Comparison of ENCODE assay signal across 9 mouse cellular contexts in the genomic region with DNA sequence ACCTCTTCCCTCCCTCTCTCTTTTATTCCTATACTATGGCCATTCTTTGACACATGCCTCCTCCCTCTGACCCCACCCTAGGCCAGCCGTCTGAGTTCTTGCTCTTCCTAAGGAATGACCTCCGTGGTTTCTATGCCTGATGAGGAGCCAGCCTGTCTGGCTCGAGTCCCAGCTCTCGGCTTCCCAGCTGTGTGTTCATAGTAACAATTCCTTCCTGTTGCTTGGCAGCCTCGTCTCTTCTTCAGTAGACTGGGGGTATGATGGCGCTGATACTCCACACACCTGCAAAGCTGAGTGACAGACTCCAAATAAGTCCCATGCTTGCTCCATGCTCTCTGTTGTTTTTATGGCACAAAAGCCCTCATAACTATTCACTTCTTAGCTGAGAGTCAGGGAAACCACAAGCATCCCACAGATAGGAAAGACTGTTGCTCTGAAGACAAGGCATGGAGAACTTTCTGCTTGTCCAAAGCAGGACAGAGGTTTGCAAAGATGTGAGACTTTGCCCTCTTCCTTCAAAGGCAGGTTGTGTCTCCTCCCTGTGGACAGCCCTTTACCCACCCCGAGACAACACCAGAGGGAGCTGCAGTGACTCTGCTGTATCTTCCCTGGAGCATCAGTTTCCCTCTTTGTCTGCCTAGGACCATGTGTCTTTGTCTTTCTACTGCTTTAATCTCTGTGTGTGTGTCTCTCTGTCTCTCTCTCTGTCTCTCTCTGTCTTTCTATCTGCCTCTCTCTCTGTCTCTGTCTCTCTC. TPM values are rescaled to one million over a fixed set of nuclear protein-coding genes. Genes with fewer than 3 reads are reported as not detected.
DNase-seq lines count a peak whose midpoint lies in the region; ATAC-seq and TF ChIP-seq lines count a peak whose summit lies in the region.
"Had no signal": no experiment of that assay in that cellular context is flagged by ENCODE, and none has a peak within 500 bp of the region (broad histone marks: within the 10 kb centered on the region; RNA-seq: fewer than 3 reads in every experiment).

No protein-coding gene starts in this region.

- no peak for DNase-seq in spleen, adult 2 months (ENCODE audit: low read depth in 1 of 2, low spot score in 2 of 2)
- DNase-seq in spleen, adult 18-20 months: no peak
- DNase-seq in gastrocnemius, postnatal 10 days: peak; percentile 61
- peak; percentile 32 to 54 for DNase-seq in kidney, postnatal 4 days
- DNase-seq in naive thymus-derived CD4-positive, alpha-beta T cell, adult 2 months (ENCODE audit: low read depth): peak; percentile 59
- no peak for DNase-seq in cerebellum, adult 8-10 months

- 36% methylated on average over 7 of the region's 7 CpGs for WGBS in forebrain, embryonic 13.5 days
- WGBS in forebrain, embryonic 12.5 days: 49% methylated on average over 7 of the region's 7 CpGs
- WGBS in spleen, adult 2 months: 21% methylated on average over 7 of the region's 7 CpGs

- no peak for TF ChIP-seq POLR2A in spleen, adult 2 months (IDR thresholded peaks at IDR 0.05; ENCODE audit: low read depth, low read length)

- ATAC-seq in forebrain, embryonic 13.5 days: peak; percentile 71; the same call in 1 of the 2 replicates
- no peak for ATAC-seq in forebrain, embryonic 12.5 days (ENCODE audit: low FRiP score)

- no peak overlapping the region for H3K9ac ChIP-seq in forebrain, embryonic 13.5 days
- no peak overlapping the region for H3K9ac ChIP-seq in forebrain, embryonic 12.5 days

- TF ChIP-seq CTCF in spleen, adult 2 months (IDR thresholded peaks at IDR 0.05; ENCODE audit: extremely low read depth, insufficient read depth, insufficient read length, insufficient replicate concordance): peak; percentile 40; the same call in 1 of the 2 replicates

- H3K9me3 ChIP-seq in forebrain, embryonic 13.5 days (replicated peaks): no peaks in the 10 kb centered on the region
- no peaks in the 10 kb centered on the region for H3K9me3 ChIP-seq in forebrain, embryonic 12.5 days

- 0 out of 2 replicates have a peak overlapping the region, but pooled peaks have one; percentile 31 for H3K27ac ChIP-seq in forebrain, embryonic 13.5 days
- H3K27ac ChIP-seq in forebrain, embryonic 12.5 days: no peak overlapping the region
- no peak overlapping the region for H3K27ac ChIP-seq in spleen, adult 2 months (ENCODE audit: insufficient read depth, low read length)
- H3K27ac ChIP-seq: macrophage had no signal

- H3K4me2 ChIP-seq in forebrain, embryonic 13.5 days: no peak overlapping the region
- H3K4me2 ChIP-seq in forebrain, embryonic 12.5 days: no peak overlapping the region

- peaks cover 6% of the 10 kb centered on the region for H3K4me1 ChIP-seq in forebrain, embryonic 13.5 days
- no peaks in the 10 kb centered on the region; the same call in 1 of the 2 replicates for H3K4me1 ChIP-seq in forebrain, embryonic 12.5 days
- H3K4me1 ChIP-seq in spleen, adult 2 months (ENCODE audit: control insufficient read depth, insufficient read depth, insufficient read length): peaks cover 11% of the 10 kb centered on the region; the same call in 1 of the 2 replicates

- H3K4me3 ChIP-seq in forebrain, embryonic 13.5 days: no peak overlapping the region
- no peak overlapping the region for H3K4me3 ChIP-seq in forebrain, embryonic 12.5 days (replicated peaks)
- H3K4me3 ChIP-seq in spleen, adult 2 months (ENCODE audit: extremely low read depth, insufficient read depth, insufficient read length): no peak overlapping the region

- H3K27me3 ChIP-seq in forebrain, embryonic 13.5 days: no peaks in the 10 kb centered on the region
- no peaks in the 10 kb centered on the region for H3K27me3 ChIP-seq in forebrain, embryonic 12.5 days
- no peaks in the 10 kb centered on the region for H3K27me3 ChIP-seq in spleen, adult 2 months (ENCODE audit: control insufficient read depth, insufficient read depth, low read length)

- H3K36me3 ChIP-seq in forebrain, embryonic 13.5 days (ENCODE audit: poor library complexity, severe bottlenecking): no peaks in the 10 kb centered on the region
- H3K36me3 ChIP-seq in forebrain, embryonic 12.5 days (replicated peaks): no peaks in the 10 kb centered on the region
- no peaks in the 10 kb centered on the region for H3K36me3 ChIP-seq in spleen, adult 2 months (ENCODE audit: control insufficient read depth, insufficient read depth, low read length)

RNA-seq across cellular contexts. Expression of a gene that starts 6.5 kb away (rescaled TPM):
- polyA plus RNA-seq in forebrain, embryonic 13.5 days (2015; fragmentation: Nextera tagmentation; extraction: Ambion mirVana): 1.9 and 2.0 TPM in 2 replicates
- polyA plus RNA-seq in forebrain, embryonic 12.5 days (2016; fragmentation: Nextera tagmentation; extraction: Ambion mirVana): 1.4 and 2.7 TPM in 2 replicates
- 4.8 and 5.2 TPM in 2 replicates for polyA plus RNA-seq in spleen, adult 2 months (2012; rRNA removed)
- 1 to 10 TPM; 3.9 to 5.0 TPM for total RNA-seq in gastrocnemius, postnatal 10 days (2021)

RNA-seq across cellular contexts. Expression of a gene that starts 45.6 kb away (rescaled TPM):
- 7.3 and 8.5 TPM in 2 replicates for polyA plus RNA-seq in forebrain, embryonic 13.5 days (2015; fragmentation: Nextera tagmentation; extraction: Ambion mirVana)
- 6.4 and 6.5 TPM in 2 replicates for polyA plus RNA-seq in forebrain, embryonic 12.5 days (2016; fragmentation: Nextera tagmentation; extraction: Ambion mirVana)
- polyA plus RNA-seq in spleen, adult 2 months (2012; rRNA removed): 1.7 and 2.1 TPM in 2 replicates
- 10 to 100 TPM; 10.4 to 11.5 TPM for total RNA-seq in gastrocnemius, postnatal 10 days (2021)

Comparison
In these comparisons a context has a peak if more than half of its experiments do, and no peak if none do; other contexts are left out.
1. DNase-seq: peak in gastrocnemius, postnatal 10 days (single experiment), kidney, postnatal 4 days (2 of 2) and naive thymus-derived CD4-positive, alpha-beta T cell, adult 2 months (single experiment); none in spleen, adult 2 months (0 of 2), spleen, adult 18-20 months (0 of 2) and cerebellum, adult 8-10 months (single experiment).